22 mouse cellular contexts compared by ENCODE assay signal in genomic region chr19:5494314-5494713, GRCm38 (mm10). TPM values are rescaled to one million over a fixed set of nuclear protein-coding genes. Genes with fewer than 3 reads are reported as not detected.
A peak's percentile ranks its signal among the peaks of the same experiment; 100 is the strongest.
DNase-seq lines count a peak whose midpoint lies in the region; ATAC-seq and TF ChIP-seq lines count a peak whose summit lies in the region.
"Had no signal": no experiment of that assay in that cellular context is flagged by ENCODE, and none has a peak within 500 bp of the region (broad histone marks: within the 10 kb centered on the region; RNA-seq: fewer than 3 reads in every experiment).

No protein-coding gene starts in this region.

- WGBS in intestine, embryonic 15.5 days, result 72% methylated on average over 3 of the region's 3 CpGs

- peak overlapping the region; percentile 97; the same call in 1 of the 2 replicates for H3K4me3 ChIP-seq in E14TG2a.4 (replicated peaks; ENCODE audit: low read length)
- no peak overlapping the region for H3K4me3 ChIP-seq in intestine, embryonic 15.5 days (replicated peaks)
- H3K4me3 ChIP-seq: embryonic facial prominence, embryonic 13.5 days; heart, embryonic 15.5 days; hindbrain, embryonic 15.5 days; limb, embryonic 12.5 days; liver, embryonic 15.5 days; midbrain, embryonic 12.5 days had no signal

- peak; percentile 5; the same call in 1 of the 2 replicates for ATAC-seq in intestine, embryonic 15.5 days
- ATAC-seq: activated CD4-positive, CD25-positive, alpha-beta regulatory T cell, adult 4 months; lung, postnatal 0 days had no signal

- no peaks in the 10 kb centered on the region for H3K9me3 ChIP-seq in E14TG2a.4 (ENCODE audit: low read length)
- no peaks in the 10 kb centered on the region for H3K9me3 ChIP-seq in intestine, embryonic 15.5 days
- H3K9me3 ChIP-seq: embryonic facial prominence, embryonic 13.5 days; heart, embryonic 15.5 days; hindbrain, embryonic 15.5 days; limb, embryonic 12.5 days; liver, embryonic 15.5 days; midbrain, embryonic 12.5 days had no signal

- H3K36me3 ChIP-seq in E14TG2a.4 (ENCODE audit: insufficient read depth, low read length), result peaks cover 68% of the 10 kb centered on the region
- H3K36me3 ChIP-seq in intestine, embryonic 15.5 days, result peaks cover 27% of the 10 kb centered on the region

- H3K27me3 ChIP-seq in E14TG2a.4 (ENCODE audit: insufficient read depth, low read length), result no peaks in the 10 kb centered on the region
- H3K27me3 ChIP-seq in intestine, embryonic 15.5 days (replicated peaks), result no peaks in the 10 kb centered on the region
- H3K27me3 ChIP-seq: embryonic facial prominence, embryonic 13.5 days; heart, embryonic 15.5 days; hindbrain, embryonic 15.5 days; limb, embryonic 12.5 days; liver, embryonic 15.5 days; midbrain, embryonic 12.5 days had no signal

- TF ChIP-seq CTCF in E14TG2a.4 (conservative IDR thresholded peaks at IDR 0.05; ENCODE audit: low read length), result no peak

- H3K9ac ChIP-seq in intestine, embryonic 15.5 days, result no peak overlapping the region
- H3K9ac ChIP-seq: embryonic facial prominence, embryonic 13.5 days; heart, embryonic 15.5 days; hindbrain, embryonic 15.5 days; limb, embryonic 12.5 days; liver, embryonic 15.5 days; midbrain, embryonic 12.5 days had no signal

- peak; percentile 68 for DNase-seq in kidney, adult 11 months
- DNase-seq in kidney, adult 18-20 months, result no peak
- peak; percentile 66 to 68 for DNase-seq in kidney, postnatal 36 days
- no peak for DNase-seq in urinary bladder, adult 2 months (ENCODE audit: low spot score)
- no peak for DNase-seq in Muller cell, postnatal 12 days (ENCODE audit: inconsistent ontology term)
- DNase-seq: adrenal gland, postnatal 25 days; B cell, adult 2 months; cerebellum, adult 11 months; cerebellum, postnatal 14 days; gastrocnemius, postnatal 10 days; heart, postnatal 4 days; thymus, postnatal 4 days had no signal

- peaks cover 72% of the 10 kb centered on the region for H3K4me1 ChIP-seq in E14TG2a.4 (replicated peaks; ENCODE audit: low read depth, low read length)
- H3K4me1 ChIP-seq in intestine, embryonic 15.5 days (replicated peaks), result peaks cover 12% of the 10 kb centered on the region; the same call in 1 of the 2 replicates

- H3K4me2 ChIP-seq in intestine, embryonic 15.5 days (replicated peaks), result no peak overlapping the region
- H3K4me2 ChIP-seq: embryonic facial prominence, embryonic 13.5 days; heart, embryonic 15.5 days; hindbrain, embryonic 15.5 days; limb, embryonic 12.5 days; liver, embryonic 15.5 days; midbrain, embryonic 12.5 days had no signal

- no peak overlapping the region for H3K27ac ChIP-seq in intestine, embryonic 15.5 days
- H3K27ac ChIP-seq: embryonic facial prominence, embryonic 13.5 days; heart, embryonic 15.5 days; hindbrain, embryonic 15.5 days; limb, embryonic 12.5 days; liver, embryonic 15.5 days; midbrain, embryonic 12.5 days had no signal

RNA-seq across cellular contexts. Expression of gene Cfl1, which starts 4.1 kb away (rescaled TPM):
- polyA plus RNA-seq in intestine, embryonic 15.5 days (2015; fragmentation: Nextera tagmentation; extraction: Ambion mirVana), result 2,332 and 2,514 TPM in 2 replicates
- polyA plus RNA-seq in urinary bladder, adult 2 months (2012; rRNA removed), result 669 and 714 TPM in 2 replicates

RNA-seq across cellular contexts. Expression of gene Mus81, which starts 6.1 kb away (rescaled TPM):
- polyA plus RNA-seq in intestine, embryonic 15.5 days (2015; fragmentation: Nextera tagmentation; extraction: Ambion mirVana), result 29.5 and 29.8 TPM in 2 replicates
- 23.3 and 32.8 TPM in 2 replicates for polyA plus RNA-seq in urinary bladder, adult 2 months (2012; rRNA removed)

RNA-seq across cellular contexts. Expression of gene 1700020D05Rik, which starts 9.3 kb away (rescaled TPM):
- not detected in 2 replicates for polyA plus RNA-seq in intestine, embryonic 15.5 days (2015; fragmentation: Nextera tagmentation; extraction: Ambion mirVana)
- polyA plus RNA-seq in urinary bladder, adult 2 months (2012; rRNA removed), result 1.5 and 2.2 TPM in 2 replicates
- polyA plus RNA-seq: embryonic facial prominence, embryonic 13.5 days; lung, postnatal 0 days; midbrain, embryonic 12.5 days had no signal

RNA-seq across cellular contexts. Expression of gene Snx32, which starts 16.0 kb away (rescaled TPM):
- polyA plus RNA-seq in intestine, embryonic 15.5 days (2015; fragmentation: Nextera tagmentation; extraction: Ambion mirVana), result 7.2 and 8.0 TPM in 2 replicates
- polyA plus RNA-seq in urinary bladder, adult 2 months (2012; rRNA removed), result 33.0 and 37.7 TPM in 2 replicates

RNA-seq across cellular contexts. Expression of gene Efemp2, which starts 20.6 kb away (rescaled TPM):
- polyA plus RNA-seq in intestine, embryonic 15.5 days (2015; fragmentation: Nextera tagmentation; extraction: Ambion mirVana), result 118 TPM in 2 replicates
- polyA plus RNA-seq in urinary bladder, adult 2 months (2012; rRNA removed), result 77.3 and 86.8 TPM in 2 replicates

Comparison
In these comparisons a context has a peak if more than half of its experiments do, and no peak if none do; other contexts are left out.
1. DNase-seq: peak in kidney, adult 11 months (single experiment) and kidney, postnatal 36 days (2 of 2); none in kidney, adult 18-20 months (single experiment), urinary bladder, adult 2 months (single experiment) and Muller cell, postnatal 12 days (single experiment).